Mouse (Mus musculus): Measurements from ENCODE around the gene Hsd17b12.

DNA sequence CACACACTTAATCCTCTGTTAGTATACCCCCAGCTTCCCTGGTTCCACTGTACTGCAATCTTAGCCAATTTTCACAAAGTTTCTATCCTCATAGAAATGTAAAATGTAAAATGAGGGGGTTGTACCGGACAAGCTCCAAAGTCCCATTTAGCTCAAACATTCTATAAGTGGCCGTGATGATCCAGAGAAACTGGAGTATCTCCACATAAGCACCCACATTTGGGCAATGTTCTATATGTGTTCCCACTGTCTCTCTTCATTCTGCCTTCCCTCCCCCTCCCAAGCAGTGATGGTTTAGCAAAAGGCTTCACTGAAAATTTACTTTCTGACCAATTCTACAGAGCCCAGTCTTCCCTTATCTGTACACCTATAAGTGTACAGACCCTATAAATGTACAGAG lies 27.1 kb upstream of the Hsd17b12 start:
- TF ChIP-seq GATA1 (IDR thresholded peaks at IDR 0.05; ENCODE audit: borderline replicate concordance, low read length): no peak
- TF ChIP-seq FLI1 (IDR thresholded peaks at IDR 0.05; ENCODE audit: low read length): no peak
